Mouse (Mus musculus): ENCODE measurements at regions not wholly inside any gene's neighbourhood (a gene's known extent, or its start where the extent isn't known, plus 50 kb on each side); places are given as distances from the start of the nearest gene placed in this dataset.

DNA sequence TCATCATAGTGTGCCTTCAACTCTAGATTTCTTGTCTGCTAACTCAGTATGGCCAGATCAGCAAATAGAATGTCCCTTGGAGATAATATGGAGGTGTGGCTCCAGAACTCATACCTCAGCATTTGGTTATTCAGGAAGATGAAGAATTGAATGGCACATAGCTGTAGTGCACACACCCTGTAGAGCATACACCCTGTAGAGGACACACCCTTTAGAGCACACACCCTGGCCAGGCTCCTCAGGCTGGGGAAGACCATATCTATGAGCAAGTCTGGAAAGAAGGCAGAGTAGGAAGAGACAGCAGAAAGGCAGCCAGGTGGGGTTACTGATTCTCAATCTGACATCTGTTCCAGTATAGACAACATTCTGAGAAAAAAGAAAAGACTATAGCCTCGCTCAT lies 604.9 kb downstream of the Psat1 start:
- no peak for TF ChIP-seq CTCF (IDR thresholded peaks at IDR 0.05; ENCODE audit: extremely low read depth, insufficient read length, insufficient replicate concordance, low read depth, low read length)
- no peak for TF ChIP-seq POLR2A (IDR thresholded peaks at IDR 0.05; ENCODE audit: low read depth, low read length)
